Mouse (Mus musculus) brain, embryonic 14.5 days (tissue): ENCODE measurements around the gene Tedc2.

Experiments used
- CTCF ChIP-seq: fragments of 200-500 bp; IDR thresholded peaks from 2 replicates; pipeline ENCODE4 v1.5.1; 2012; ENCODE audit warnings: inconsistent platforms, mild to moderate bottlenecking, moderate library complexity, borderline replicate concordance; ENCODE audit not compliant: insufficient read depth, insufficient read length; ENCODE audit errors: extremely low read depth
- POLR2A ChIP-seq: fragments of 200-500 bp; IDR thresholded peaks from 2 replicates; pipeline ENCODE4 v1.6.1; 2012; ENCODE audit warnings: mild to moderate bottlenecking, inconsistent platforms, borderline replicate concordance; ENCODE audit not compliant: poor library complexity, insufficient read depth, insufficient read length, severe bottlenecking; ENCODE audit errors: extremely low read depth

- TF ChIP-seq POLR2A (no peak), CTCF (peak; percentile 9; the same call in 1 of the 2 replicates)
These were observed 13.9 kb downstream of the Tedc2 start for GRCm38 (mm10) chr17:24206451-24207351.
